9 mouse cellular contexts compared by ENCODE assay signal in the genomic region with DNA sequence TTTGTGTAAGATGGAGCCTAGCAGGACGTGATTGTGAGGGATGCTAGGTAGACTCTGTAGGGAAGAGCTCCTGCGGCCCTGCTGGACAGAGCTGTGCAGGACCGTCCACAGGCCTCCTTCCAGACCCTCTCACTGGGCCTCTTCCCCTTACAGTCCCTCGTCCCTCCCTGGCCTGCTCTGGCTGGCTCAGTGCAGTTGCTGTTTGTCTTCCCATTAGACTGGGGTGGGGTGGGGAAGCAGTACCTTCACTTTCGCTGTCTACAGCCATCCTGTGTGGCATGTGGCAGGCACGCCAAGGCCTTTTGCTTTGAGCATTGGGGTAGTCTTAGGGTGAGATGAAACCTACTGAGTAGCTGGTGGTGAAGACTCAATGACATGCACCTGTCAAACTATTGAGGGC. TPM values are rescaled to one million over a fixed set of nuclear protein-coding genes. Genes with fewer than 3 reads are reported as not detected.
DNase-seq lines count a peak whose midpoint lies in the region; ATAC-seq and TF ChIP-seq lines count a peak whose summit lies in the region.
"Had no signal": no experiment of that assay in that cellular context is flagged by ENCODE, and none has a peak within 500 bp of the region (broad histone marks: within the 10 kb centered on the region; RNA-seq: fewer than 3 reads in every experiment).

No protein-coding gene starts in this region.

- no peak for DNase-seq in kidney, postnatal 0 days (ENCODE audit: low spot score)
- no peak for DNase-seq in kidney, adult 8-10 months
- DNase-seq in T-cell, adult 2 months (ENCODE audit: low spot score) = peak; percentile 55
- DNase-seq in ovary, postnatal 14 days (ENCODE audit: low spot score) = no peak
- DNase-seq in kidney, postnatal 14 days = no peak
- DNase-seq in cerebellum, adult 9-10 months = no peak

- no peak for TF ChIP-seq CTCF in kidney, postnatal 0 days (IDR thresholded peaks at IDR 0.05; ENCODE audit: low read depth)

- peak; percentile 26; the same call in 1 of the 2 replicates for ATAC-seq in kidney, postnatal 0 days (replicated peaks; ENCODE audit: low FRiP score, low read depth)
- ATAC-seq in limb, embryonic 15.5 days (ENCODE audit: insufficient number of reproducible peaks, low FRiP score, low TSS enrichment, low read depth) = 0 out of 2 replicates have a peak, but pooled peaks have one; percentile 23
- peak; percentile 56; the same call in 1 of the 2 replicates for ATAC-seq in stomach, embryonic 14.5 days (ENCODE audit: insufficient number of reproducible peaks, insufficient read depth, low FRiP score, low read depth)

- H3K4me1 ChIP-seq in kidney, postnatal 0 days (replicated peaks; ENCODE audit: insufficient read depth, low read length) = no peaks in the 10 kb centered on the region; the same call in 1 of the 2 replicates
- peaks cover 7% of the 10 kb centered on the region; the same call in 1 of the 2 replicates for H3K4me1 ChIP-seq in limb, embryonic 15.5 days
- 0 out of 2 replicates have a peak, but pooled peaks cover 2% of the 10 kb centered on the region for H3K4me1 ChIP-seq in stomach, embryonic 14.5 days (ENCODE audit: control insufficient read depth, insufficient read depth, low read length)
- H3K4me1 ChIP-seq: lung, embryonic 15.5 days had no signal

- no peaks in the 10 kb centered on the region for H3K27me3 ChIP-seq in kidney, postnatal 0 days (ENCODE audit: insufficient read depth, low read length)
- H3K27me3 ChIP-seq in limb, embryonic 15.5 days = no peaks in the 10 kb centered on the region
- H3K27me3 ChIP-seq in stomach, embryonic 14.5 days (ENCODE audit: control insufficient read depth, insufficient read depth, low read length) = no peaks in the 10 kb centered on the region
- H3K27me3 ChIP-seq: lung, embryonic 15.5 days had no signal

- no peak overlapping the region for H3K4me3 ChIP-seq in kidney, postnatal 0 days (replicated peaks; ENCODE audit: low read depth, low read length)
- H3K4me3 ChIP-seq in limb, embryonic 15.5 days = no peak overlapping the region
- no peak overlapping the region for H3K4me3 ChIP-seq in stomach, embryonic 14.5 days (ENCODE audit: low read depth, low read length)
- H3K4me3 ChIP-seq: lung, embryonic 15.5 days had no signal

- peak overlapping the region; percentile 27; the same call in 1 of the 2 replicates for H3K4me2 ChIP-seq in kidney, postnatal 0 days (ENCODE audit: low read length)
- H3K4me2 ChIP-seq in limb, embryonic 15.5 days = no peak overlapping the region
- H3K4me2 ChIP-seq in stomach, embryonic 14.5 days (replicated peaks; ENCODE audit: low read depth, low read length) = no peak overlapping the region
- H3K4me2 ChIP-seq: lung, embryonic 15.5 days had no signal

- H3K27ac ChIP-seq in kidney, postnatal 0 days = peak overlapping the region; percentile 79
- no peak overlapping the region for H3K27ac ChIP-seq in limb, embryonic 15.5 days
- no peak overlapping the region for H3K27ac ChIP-seq in stomach, embryonic 14.5 days (ENCODE audit: low read length)
- H3K27ac ChIP-seq: lung, embryonic 15.5 days had no signal

- no peaks in the 10 kb centered on the region for H3K9me3 ChIP-seq in kidney, postnatal 0 days (replicated peaks; ENCODE audit: low read length)
- H3K9me3 ChIP-seq in limb, embryonic 15.5 days = no peaks in the 10 kb centered on the region
- H3K9me3 ChIP-seq in stomach, embryonic 14.5 days (ENCODE audit: control insufficient read depth, low read depth, low read length) = no peaks in the 10 kb centered on the region
- H3K9me3 ChIP-seq: lung, embryonic 15.5 days had no signal

- H3K9ac ChIP-seq in kidney, postnatal 0 days (ENCODE audit: low read depth, low read length) = no peak overlapping the region
- no peak overlapping the region for H3K9ac ChIP-seq in limb, embryonic 15.5 days
- no peak overlapping the region for H3K9ac ChIP-seq in stomach, embryonic 14.5 days (replicated peaks; ENCODE audit: low read depth, low read length)
- H3K9ac ChIP-seq: lung, embryonic 15.5 days had no signal

- 81% methylated on average over 6 of the region's 6 CpGs for WGBS in kidney, postnatal 0 days
- WGBS in limb, embryonic 15.5 days = 80% methylated on average over 6 of the region's 6 CpGs
- WGBS in stomach, embryonic 14.5 days = 71% methylated on average over 6 of the region's 6 CpGs

- H3K36me3 ChIP-seq in kidney, postnatal 0 days (ENCODE audit: insufficient read depth, low read length) = 0 out of 2 replicates have a peak, but pooled peaks cover 4% of the 10 kb centered on the region
- H3K36me3 ChIP-seq in limb, embryonic 15.5 days = peaks cover 5% of the 10 kb centered on the region; the same call in 1 of the 2 replicates
- no peaks in the 10 kb centered on the region for H3K36me3 ChIP-seq in stomach, embryonic 14.5 days (ENCODE audit: control insufficient read depth, insufficient read depth, low read length)
- H3K36me3 ChIP-seq: lung, embryonic 15.5 days had no signal

RNA-seq across cellular contexts. Expression of a gene that starts 15.7 kb away (rescaled TPM):
- polyA plus RNA-seq in kidney, postnatal 0 days (2015; fragmentation: Nextera tagmentation; extraction: Ambion mirVana) = 63.8 and 66.5 TPM in 2 replicates
- 89.7 and 101 TPM in 2 replicates for polyA plus RNA-seq in limb, embryonic 15.5 days (2015; fragmentation: Nextera tagmentation; extraction: Ambion mirVana)
- 82.8 and 86.2 TPM in 2 replicates for polyA plus RNA-seq in stomach, embryonic 14.5 days (2014; fragmentation: Nextera tagmentation; extraction: Ambion mirVana)

RNA-seq across cellular contexts. Expression of a gene that starts 41.6 kb away (rescaled TPM):
- polyA plus RNA-seq in kidney, postnatal 0 days (2015; fragmentation: Nextera tagmentation; extraction: Ambion mirVana) = 0.42 and 0.83 TPM in 2 replicates
- polyA plus RNA-seq in limb, embryonic 15.5 days (2015; fragmentation: Nextera tagmentation; extraction: Ambion mirVana) = 3.6 and 4.2 TPM in 2 replicates
- 1.1 and 1.3 TPM in 2 replicates for polyA plus RNA-seq in stomach, embryonic 14.5 days (2014; fragmentation: Nextera tagmentation; extraction: Ambion mirVana)

RNA-seq across cellular contexts. Expression of a gene that starts 43.5 kb away (rescaled TPM):
- polyA plus RNA-seq in kidney, postnatal 0 days (2015; fragmentation: Nextera tagmentation; extraction: Ambion mirVana) = 1.1 TPM in 2 replicates
- 1.6 and 1.9 TPM in 2 replicates for polyA plus RNA-seq in limb, embryonic 15.5 days (2015; fragmentation: Nextera tagmentation; extraction: Ambion mirVana)
- 6.1 and 9.2 TPM in 2 replicates for polyA plus RNA-seq in stomach, embryonic 14.5 days (2014; fragmentation: Nextera tagmentation; extraction: Ambion mirVana)
